Mouse (Mus musculus) embryonic facial prominence, embryonic 12.5 days (tissue): Measurements from ENCODE around the gene Draxin. TPM values are rescaled to one million over a fixed set of nuclear protein-coding genes. Genes with fewer than 3 reads are reported as not detected.

ENCODE experiments used
- ATAC-seq: fragments of 200-750 bp; cut with Nextera tagmentation; 2 replicates; pipeline ENCODE4 v1.8.0; 2017; ENCODE audit not compliant: insufficient number of reproducible peaks, insufficient read depth, low FRiP score, low TSS enrichment
- H3K27ac ChIP-seq: fragments of 300-500 bp; sonication (generic); 2 replicates; pipeline ENCODE4 v1.5.1; 2016; ENCODE audit warnings: mild to moderate bottlenecking
- H3K27me3 ChIP-seq: fragments of 300-500 bp; sonication (generic); 2 replicates; pipeline ENCODE4 v1.6.1; 2016; ENCODE audit warnings: mild to moderate bottlenecking, moderate library complexity
- H3K36me3 ChIP-seq: fragments of 300-500 bp; sonication (generic); 2 replicates; pipeline ENCODE4 v1.6.1; 2016; ENCODE audit warnings: mild to moderate bottlenecking
- H3K4me1 ChIP-seq: fragments of 300-500 bp; sonication (generic); 2 replicates; pipeline ENCODE4 v1.6.1; 2016
- H3K4me2 ChIP-seq: fragments of 300-500 bp; sonication (generic); replicated peaks from 2 replicates; pipeline ENCODE4 v1.6.1; 2016; ENCODE audit warnings: mild to moderate bottlenecking, moderate library complexity
- H3K4me3 ChIP-seq: fragments of 300-500 bp; sonication (generic); 2 replicates; pipeline ENCODE4 v1.5.1; 2016; ENCODE audit warnings: mild to moderate bottlenecking
- H3K9ac ChIP-seq: fragments of 300-500 bp; sonication (generic); 2 replicates; pipeline ENCODE4 v1.6.1; 2016; ENCODE audit warnings: mild to moderate bottlenecking, moderate library complexity
- H3K9me3 ChIP-seq: fragments of 300-500 bp; sonication (generic); 2 replicates; pipeline ENCODE4 v1.6.1; 2016; ENCODE audit warnings: mild to moderate bottlenecking, moderate library complexity
- WGBS: fragments of 180-500 bp; shearing (Covaris S2); methylation state at CpG from one replicate; pipeline ENCODE4 v1.1.7; 2016; 5-methylcytosine and 5-hydroxymethylcytosine counted together
- polyA plus RNA-seq: library from polyadenylated mRNA; unstranded; fragments of >200 nt; fragmentation: Nextera tagmentation; extraction: Ambion mirVana; gene quantifications from 2 replicates; pipeline ENCODE4 v1.2.1, GENCODE M21; 2016

Gene Draxin
- polyA plus RNA-seq, 1 experiment from 2014 or later, result 1.7 TPM

- 86% methylated on average over 8 of the region's 8 CpGs for WGBS
- Histone ChIP-seq H3K27me3 (no peaks in the 10 kb centered on the region), H3K4me2 (no peak overlapping the region), H3K4me3 (no peak overlapping the region), H3K4me1 (peaks cover 12% of the 10 kb centered on the region; the same call in 1 of the 2 replicates), H3K9ac (no peak overlapping the region), H3K9me3 (no peaks in the 10 kb centered on the region), H3K36me3 (peaks cover 18% of the 10 kb centered on the region; the same call in 1 of the 2 replicates), H3K27ac (no peak overlapping the region)
- no peak for ATAC-seq
Measured at GRCm38 (mm10) chr4:148079944-148080596, 50.4 kb downstream of the Draxin start.

- Histone ChIP-seq H3K4me1 (peaks cover 8% of the 10 kb centered on the region; the same call in 1 of the 2 replicates), H3K4me2 (no peak overlapping the region), H3K36me3 (peaks cover 18% of the 10 kb centered on the region; the same call in 1 of the 2 replicates), H3K9me3 (no peaks in the 10 kb centered on the region), H3K9ac (no peak overlapping the region), H3K27ac (no peak overlapping the region), H3K27me3 (no peaks in the 10 kb centered on the region), H3K4me3 (no peak overlapping the region)
- 59% methylated on average over 6 of the region's 6 CpGs for WGBS
- ATAC-seq, result no peak
Measured at GRCm38 (mm10) chr4:148079212-148079611, 51.3 kb downstream of the Draxin start.

GRCm38 (mm10) chr4:148075881-148076280, 54.6 kb downstream of the Draxin start:
- H3K27ac ChIP-seq, result no peak overlapping the region
- no peaks in the 10 kb centered on the region for H3K9me3 ChIP-seq
- 91% methylated on average over 6 of the region's 6 CpGs for WGBS
- H3K27me3 ChIP-seq, result no peaks in the 10 kb centered on the region
- no peak overlapping the region for H3K9ac ChIP-seq
- no peak for ATAC-seq
- no peak overlapping the region for H3K4me2 ChIP-seq
- H3K4me1 ChIP-seq, result 0 out of 2 replicates have a peak, but pooled peaks cover 3% of the 10 kb centered on the region
- H3K36me3 ChIP-seq, result peaks cover 13% of the 10 kb centered on the region; the same call in 1 of the 2 replicates
- no peak overlapping the region for H3K4me3 ChIP-seq

GRCm38 (mm10) chr4:148075259-148075658, 55.2 kb downstream of the Draxin start:
- Histone ChIP-seq H3K9ac (no peak overlapping the region), H3K36me3 (peaks cover 10% of the 10 kb centered on the region; the same call in 1 of the 2 replicates), H3K4me3 (peak overlapping the region; percentile 22), H3K27me3 (no peaks in the 10 kb centered on the region), H3K4me1 (0 out of 2 replicates have a peak, but pooled peaks cover 3% of the 10 kb centered on the region), H3K9me3 (no peaks in the 10 kb centered on the region), H3K4me2 (peak overlapping the region; percentile 42), H3K27ac (no peak overlapping the region)
- 35% methylated on average over 21 of the region's 21 CpGs for WGBS
- ATAC-seq, result no peak

- peak overlapping the region; percentile 42 for H3K4me2 ChIP-seq
- no peaks in the 10 kb centered on the region for H3K9me3 ChIP-seq
- 0 out of 2 replicates have a peak, but pooled peaks cover 3% of the 10 kb centered on the region for H3K4me1 ChIP-seq
- H3K36me3 ChIP-seq, result 0 out of 2 replicates have a peak, but pooled peaks cover 4% of the 10 kb centered on the region
- H3K9ac ChIP-seq, result no peak overlapping the region
- no peak for ATAC-seq
- no peak overlapping the region for H3K27ac ChIP-seq
- H3K27me3 ChIP-seq, result no peaks in the 10 kb centered on the region
- H3K4me3 ChIP-seq, result peak overlapping the region; percentile 22
- 44% methylated on average over 17 of the region's 17 CpGs for WGBS
Measured at GRCm38 (mm10) chr4:148074521-148075189, 55.8 kb downstream of the Draxin start.

- Histone ChIP-seq H3K4me1 (0 out of 2 replicates have a peak, but pooled peaks cover 3% of the 10 kb centered on the region), H3K27me3 (no peaks in the 10 kb centered on the region), H3K9ac (no peak overlapping the region), H3K36me3 (no peaks in the 10 kb centered on the region), H3K4me2 (no peak overlapping the region), H3K4me3 (no peak overlapping the region), H3K27ac (no peak overlapping the region), H3K9me3 (no peaks in the 10 kb centered on the region)
- ATAC-seq, result no peak
- 50% methylated on average over 5 of the region's 5 CpGs for WGBS
Measured at GRCm38 (mm10) chr4:148071508-148071907, 59.0 kb downstream of the Draxin start.

- Histone ChIP-seq H3K4me2 (no peak overlapping the region), H3K27ac (no peak overlapping the region), H3K9me3 (no peaks in the 10 kb centered on the region), H3K36me3 (no peaks in the 10 kb centered on the region), H3K4me3 (no peak overlapping the region), H3K4me1 (0 out of 2 replicates have a peak, but pooled peaks cover 3% of the 10 kb centered on the region), H3K27me3 (no peaks in the 10 kb centered on the region), H3K9ac (no peak overlapping the region)
- no peak for ATAC-seq
- 83% methylated on average over 9 of the region's 9 CpGs for WGBS
Measured at GRCm38 (mm10) chr4:148069602-148070218, 60.8 kb downstream of the Draxin start.

- H3K36me3 ChIP-seq, result no peaks in the 10 kb centered on the region
- H3K27ac ChIP-seq, result no peak overlapping the region
- no peak for ATAC-seq
- H3K4me2 ChIP-seq, result no peak overlapping the region
- H3K4me1 ChIP-seq, result 0 out of 2 replicates have a peak, but pooled peaks cover 3% of the 10 kb centered on the region
- no peaks in the 10 kb centered on the region for H3K9me3 ChIP-seq
- H3K27me3 ChIP-seq, result no peaks in the 10 kb centered on the region
- 90% methylated on average over 8 of the region's 8 CpGs for WGBS
- H3K9ac ChIP-seq, result no peak overlapping the region
- H3K4me3 ChIP-seq, result no peak overlapping the region
Measured at GRCm38 (mm10) chr4:148067346-148067745, 63.2 kb downstream of the Draxin start.

GRCm38 (mm10) chr4:148066401-148066744, 64.1 kb downstream of the Draxin start:
- Histone ChIP-seq H3K27me3 (no peaks in the 10 kb centered on the region), H3K9me3 (no peaks in the 10 kb centered on the region), H3K4me3 (no peak overlapping the region), H3K4me2 (no peak overlapping the region), H3K27ac (no peak overlapping the region), H3K9ac (no peak overlapping the region), H3K4me1 (0 out of 2 replicates have a peak, but pooled peaks cover 1% of the 10 kb centered on the region), H3K36me3 (no peaks in the 10 kb centered on the region)
- ATAC-seq, result no peak
- WGBS, result 42% methylated on average over 9 of the region's 9 CpGs

GRCm38 (mm10) chr4:148065702-148066400, 64.6 kb downstream of the Draxin start:
- Histone ChIP-seq H3K4me2 (no peak overlapping the region), H3K4me3 (no peak overlapping the region), H3K27ac (no peak overlapping the region), H3K9ac (no peak overlapping the region), H3K9me3 (no peaks in the 10 kb centered on the region), H3K27me3 (no peaks in the 10 kb centered on the region), H3K36me3 (no peaks in the 10 kb centered on the region), H3K4me1 (no peaks in the 10 kb centered on the region)
- ATAC-seq, result no peak
- WGBS, result 39% methylated on average over 6 of the region's 6 CpGs

GRCm38 (mm10) chr4:148061086-148061480, 69.4 kb downstream of the Draxin start:
- 87% methylated on average over 9 of the region's 9 CpGs for WGBS
- Histone ChIP-seq H3K9me3 (no peaks in the 10 kb centered on the region), H3K4me2 (no peak overlapping the region), H3K9ac (no peak overlapping the region), H3K4me3 (no peak overlapping the region), H3K36me3 (peaks cover 26% of the 10 kb centered on the region), H3K27me3 (no peaks in the 10 kb centered on the region), H3K4me1 (no peaks in the 10 kb centered on the region), H3K27ac (no peak overlapping the region)
- no peak for ATAC-seq
